Mouse (Mus musculus): Measurements from ENCODE around the gene Gm29797. TPM values are rescaled to one million over a fixed set of nuclear protein-coding genes. Genes with fewer than 3 reads are reported as not detected.

Gene Gm29797
- polyA plus RNA-seq, 1 experiment from 2014 or later: 0.21 TPM

DNA sequence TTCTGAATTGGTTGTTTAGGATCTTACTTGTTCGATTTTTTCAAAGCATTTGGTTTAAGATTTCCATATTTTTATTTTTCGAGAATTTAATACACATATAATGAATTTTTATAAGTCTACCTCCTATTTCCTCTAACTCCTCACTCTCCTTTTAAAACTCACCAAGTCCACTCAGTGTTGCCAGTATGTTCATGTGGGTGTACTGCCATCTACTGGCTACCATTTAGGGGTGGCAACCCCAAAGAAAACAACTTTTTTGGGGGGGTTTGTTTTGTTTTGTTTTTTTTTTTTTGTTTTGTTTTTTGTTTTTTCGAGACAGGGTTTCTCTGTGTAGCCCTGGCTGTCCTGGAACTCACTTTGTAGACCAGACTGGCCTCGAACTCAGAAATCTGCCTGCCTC, 49.8 kb downstream of the Gm29797 start:
- WGBS: 25% methylated on average over 3 of the region's 4 CpGs

More for the DNA sequence above, 49.8 kb downstream of the Gm29797 start:
- no peaks in the 10 kb centered on the region for H3K4me1 ChIP-seq (replicated peaks; ENCODE audit: control insufficient read depth, insufficient read depth, low read length)
- no peak overlapping the region for H3K4me2 ChIP-seq (ENCODE audit: low read depth, low read length)
- no peaks in the 10 kb centered on the region for H3K9me3 ChIP-seq (ENCODE audit: control insufficient read depth, low read length)
- H3K36me3 ChIP-seq (ENCODE audit: control insufficient read depth, insufficient read depth, low read length): no peaks in the 10 kb centered on the region
- H3K27me3 ChIP-seq (ENCODE audit: control insufficient read depth, insufficient read depth, low read depth, low read length): no peaks in the 10 kb centered on the region
- no peak for ATAC-seq (ENCODE audit: low read depth)
- H3K27ac ChIP-seq (ENCODE audit: low read length): no peak overlapping the region
- H3K4me3 ChIP-seq (ENCODE audit: low read length): no peak overlapping the region
- H3K9ac ChIP-seq (ENCODE audit: low read length): no peak overlapping the region

Other genes with a start within 250 kb of the Gm29797 start
- 15.2 and 15.4 TPM in 2 replicates for gene Zbtb46, start 197.6 kb upstream of the Gm29797 start, polyA plus RNA-seq (2015; fragmentation: Nextera tagmentation; extraction: Ambion mirVana)
- 0.14 and 0.35 TPM in 2 replicates for gene Abhd16b, start 163.8 kb upstream of the Gm29797 start, polyA plus RNA-seq (2015; fragmentation: Nextera tagmentation; extraction: Ambion mirVana)
- 167 and 169 TPM in 2 replicates for gene Tpd52l2, start 159.9 kb upstream of the Gm29797 start, polyA plus RNA-seq (2015; fragmentation: Nextera tagmentation; extraction: Ambion mirVana)
- 82.0 and 82.1 TPM in 2 replicates for gene Dnajc5, start 136.5 kb upstream of the Gm29797 start, polyA plus RNA-seq (2015; fragmentation: Nextera tagmentation; extraction: Ambion mirVana)
- gene Uckl1, start 72.1 kb upstream of the Gm29797 start, polyA plus RNA-seq (2015; fragmentation: Nextera tagmentation; extraction: Ambion mirVana): 49.1 and 54.6 TPM in 2 replicates
- 59.1 and 59.3 TPM in 2 replicates for gene Prpf6, start 65.2 kb upstream of the Gm29797 start, polyA plus RNA-seq (2015; fragmentation: Nextera tagmentation; extraction: Ambion mirVana)
- 34.9 and 37.2 TPM in 2 replicates for gene Zfp512b, start 64.2 kb upstream of the Gm29797 start, polyA plus RNA-seq (2015; fragmentation: Nextera tagmentation; extraction: Ambion mirVana)
- gene Samd10, start 57.8 kb upstream of the Gm29797 start, polyA plus RNA-seq (2015; fragmentation: Nextera tagmentation; extraction: Ambion mirVana): 30.1 and 31.0 TPM in 2 replicates
- gene Sox18, start 14.6 kb downstream of the Gm29797 start, polyA plus RNA-seq (2015; fragmentation: Nextera tagmentation; extraction: Ambion mirVana): 84.1 and 84.8 TPM in 2 replicates
- gene Tcea2, start 23.3 kb downstream of the Gm29797 start, polyA plus RNA-seq (2015; fragmentation: Nextera tagmentation; extraction: Ambion mirVana): 19.3 and 19.7 TPM in 2 replicates
- 59.8 and 63.4 TPM in 2 replicates for gene Rgs19, start 36.9 kb downstream of the Gm29797 start, polyA plus RNA-seq (2015; fragmentation: Nextera tagmentation; extraction: Ambion mirVana)
- gene Lkaaear1, start 41.4 kb downstream of the Gm29797 start, polyA plus RNA-seq (2015; fragmentation: Nextera tagmentation; extraction: Ambion mirVana): not detected in 2 replicates
- gene Oprl1, start 58.0 kb downstream of the Gm29797 start, polyA plus RNA-seq (2015; fragmentation: Nextera tagmentation; extraction: Ambion mirVana): 0.43 and 0.72 TPM in 2 replicates
- gene Myt1, start 106.3 kb downstream of the Gm29797 start, polyA plus RNA-seq (2015; fragmentation: Nextera tagmentation; extraction: Ambion mirVana): 0.06 and 0.10 TPM in 2 replicates
- gene Pcmtd2, start 180.8 kb downstream of the Gm29797 start, polyA plus RNA-seq (2015; fragmentation: Nextera tagmentation; extraction: Ambion mirVana): 39.7 and 41.2 TPM in 2 replicates
- 63.4 and 68.5 TPM in 2 replicates for gene Polr3k, start 207.3 kb downstream of the Gm29797 start, polyA plus RNA-seq (2015; fragmentation: Nextera tagmentation; extraction: Ambion mirVana)

All from lung, embryonic 16.5 days (tissue).